Mouse (Mus musculus): Measurements from ENCODE around the gene Rasl11b. TPM values are rescaled to one million over a fixed set of nuclear protein-coding genes. Genes with fewer than 3 reads are reported as not detected.

The Rasl11b gene
- polyA plus RNA-seq, 1 experiment from 2014 or later: 28.8 TPM

DNA sequence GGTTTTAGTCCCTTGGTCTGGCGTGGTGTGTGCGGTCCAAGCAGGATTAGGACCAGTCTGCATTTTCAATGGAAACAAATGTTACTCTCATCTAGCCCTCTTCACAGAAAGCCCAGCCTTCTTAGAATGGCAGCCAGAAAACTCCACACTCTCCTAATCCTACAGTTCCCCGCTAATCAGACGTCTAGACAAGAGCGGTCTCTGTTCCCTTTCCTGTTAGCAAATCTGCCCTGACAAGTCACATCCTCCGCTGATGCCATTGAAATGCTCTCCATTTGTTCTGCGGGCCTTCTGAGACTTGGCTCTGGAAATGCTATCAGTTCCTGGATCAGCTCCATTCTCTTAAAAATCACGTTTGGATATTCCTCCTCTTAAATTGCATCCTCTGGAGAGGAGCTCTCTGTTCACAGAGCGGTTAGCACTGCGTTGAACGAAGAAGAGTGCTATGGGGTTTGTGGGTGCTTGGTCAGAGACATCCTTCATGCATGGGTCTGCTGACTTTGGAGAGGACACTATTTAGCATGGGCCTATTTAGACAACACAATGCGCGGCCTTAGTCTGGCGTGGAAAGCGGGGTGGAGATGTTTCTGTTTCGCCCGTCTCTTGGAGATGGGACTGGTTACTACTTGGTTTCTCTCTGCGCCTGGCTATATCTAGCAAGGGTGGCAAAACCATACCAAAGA, 21.8 kb upstream of the Rasl11b start:
- H3K27ac ChIP-seq (ENCODE audit: low read depth, low read length): 0 out of 2 replicates have a peak overlapping the region, but pooled peaks have one; percentile 60
- DNase-seq (ENCODE audit: low spot score) (no peak), ATAC-seq (replicated peaks; ENCODE audit: low FRiP score) (0 out of 2 replicates have a peak, but pooled peaks have one; percentile 42)

GRCm38 (mm10) chr5:74175526-74176270, 19.4 kb upstream of the Rasl11b start:
- WGBS: 61% methylated on average over 14 of the region's 14 CpGs
- ATAC-seq (replicated peaks; ENCODE audit: low FRiP score) (no peak), DNase-seq (ENCODE audit: low spot score) (no peak)
- Histone ChIP-seq H3K27ac (ENCODE audit: low read depth, low read length) (no peak overlapping the region), H3K36me3 (ENCODE audit: control insufficient read depth, insufficient read depth, low read length) (no peaks in the 10 kb centered on the region), H3K4me2 (ENCODE audit: low read depth, low read length, severe bottlenecking) (no peak overlapping the region), H3K9ac (ENCODE audit: low read length) (no peak overlapping the region), H3K4me1 (replicated peaks; ENCODE audit: control insufficient read depth, insufficient read depth, low read length) (peaks cover 7% of the 10 kb centered on the region; the same call in 1 of the 2 replicates), H3K27me3 (ENCODE audit: control insufficient read depth, insufficient read depth, low read length) (no peaks in the 10 kb centered on the region), H3K9me3 (ENCODE audit: control insufficient read depth, low read length) (no peaks in the 10 kb centered on the region), H3K4me3 (ENCODE audit: low read depth, low read length) (no peak overlapping the region)

More for the DNA sequence above, 21.8 kb upstream of the Rasl11b start:
- WGBS: 68% methylated on average over 18 of the region's 18 CpGs
- Histone ChIP-seq H3K36me3 (ENCODE audit: control insufficient read depth, insufficient read depth, low read length) (no peaks in the 10 kb centered on the region), H3K27me3 (ENCODE audit: control insufficient read depth, insufficient read depth, low read length) (no peaks in the 10 kb centered on the region), H3K9ac (ENCODE audit: low read length) (no peak overlapping the region), H3K4me3 (ENCODE audit: low read depth, low read length) (no peak overlapping the region), H3K4me1 (replicated peaks; ENCODE audit: control insufficient read depth, insufficient read depth, low read length) (0 out of 2 replicates have a peak, but pooled peaks cover 4% of the 10 kb centered on the region), H3K9me3 (ENCODE audit: control insufficient read depth, low read length) (no peaks in the 10 kb centered on the region), H3K4me2 (ENCODE audit: low read depth, low read length, severe bottlenecking) (no peak overlapping the region)

DNA sequence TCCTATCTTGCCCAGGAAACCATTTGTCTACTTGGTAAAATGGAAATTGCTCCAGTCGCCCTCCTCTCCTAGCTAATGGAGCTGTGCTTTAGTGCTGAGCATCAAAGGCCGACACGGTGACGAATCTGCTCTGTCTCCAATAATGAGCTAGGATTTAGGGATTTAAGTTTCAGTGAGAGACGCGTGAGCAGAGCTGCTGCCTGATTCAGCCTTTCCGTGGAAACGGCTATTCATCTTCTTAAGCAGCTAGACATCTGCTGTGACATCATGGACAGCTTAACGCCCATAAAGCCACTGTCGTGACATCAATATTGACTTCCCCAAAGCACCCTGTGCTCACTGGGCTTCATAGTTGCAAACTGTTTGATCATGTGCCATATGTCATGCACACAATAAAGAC, 14.9 kb upstream of the Rasl11b start:
- peaks cover 3% of the 10 kb centered on the region; the same call in 1 of the 2 replicates for H3K4me1 ChIP-seq (replicated peaks; ENCODE audit: control insufficient read depth, insufficient read depth, low read length)
- no peaks in the 10 kb centered on the region for H3K27me3 ChIP-seq (ENCODE audit: control insufficient read depth, insufficient read depth, low read length)
- no peak overlapping the region for H3K4me3 ChIP-seq (ENCODE audit: low read depth, low read length)
- H3K9ac ChIP-seq (ENCODE audit: low read length): no peak overlapping the region
- DNase-seq (ENCODE audit: low spot score) (no peak), ATAC-seq (replicated peaks; ENCODE audit: low FRiP score) (no peak)
- no peaks in the 10 kb centered on the region for H3K9me3 ChIP-seq (ENCODE audit: control insufficient read depth, low read length)
- H3K36me3 ChIP-seq (ENCODE audit: control insufficient read depth, insufficient read depth, low read length): no peaks in the 10 kb centered on the region
- no peak overlapping the region for H3K27ac ChIP-seq (ENCODE audit: low read depth, low read length)
- H3K4me2 ChIP-seq (ENCODE audit: low read depth, low read length, severe bottlenecking): no peak overlapping the region
- WGBS: 26% methylated on average over 10 of the region's 10 CpGs

DNA sequence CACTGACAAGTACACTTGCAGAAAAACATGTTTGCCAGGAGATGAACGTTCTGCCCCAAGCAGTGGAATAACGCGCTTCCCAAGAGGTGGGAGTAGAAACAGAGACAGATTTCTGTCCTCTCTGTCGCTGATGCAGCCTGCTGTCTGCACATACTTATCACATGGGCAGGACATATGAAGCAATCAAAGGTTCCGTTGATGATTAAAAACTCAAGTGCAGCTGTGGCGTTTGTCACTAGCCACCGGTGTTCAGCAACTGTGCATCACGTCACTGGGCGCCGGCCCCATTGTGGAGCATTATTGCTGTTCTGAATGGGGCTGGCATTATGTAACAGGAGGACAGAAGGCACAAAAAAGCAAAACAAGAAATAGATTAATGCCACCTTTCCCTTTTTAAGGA, 12.0 kb upstream of the Rasl11b start:
- Histone ChIP-seq H3K27me3 (ENCODE audit: control insufficient read depth, insufficient read depth, low read length) (no peaks in the 10 kb centered on the region), H3K9me3 (ENCODE audit: control insufficient read depth, low read length) (no peaks in the 10 kb centered on the region), H3K4me1 (replicated peaks; ENCODE audit: control insufficient read depth, insufficient read depth, low read length) (peaks cover 3% of the 10 kb centered on the region; the same call in 1 of the 2 replicates), H3K4me3 (ENCODE audit: low read depth, low read length) (no peak overlapping the region), H3K27ac (ENCODE audit: low read depth, low read length) (no peak overlapping the region), H3K9ac (ENCODE audit: low read length) (no peak overlapping the region), H3K36me3 (ENCODE audit: control insufficient read depth, insufficient read depth, low read length) (no peaks in the 10 kb centered on the region), H3K4me2 (ENCODE audit: low read depth, low read length, severe bottlenecking) (no peak overlapping the region)
- WGBS: 75% methylated on average over 10 of the region's 10 CpGs
- ATAC-seq (replicated peaks; ENCODE audit: low FRiP score): no peak
- no peak for DNase-seq (ENCODE audit: low spot score)

DNA sequence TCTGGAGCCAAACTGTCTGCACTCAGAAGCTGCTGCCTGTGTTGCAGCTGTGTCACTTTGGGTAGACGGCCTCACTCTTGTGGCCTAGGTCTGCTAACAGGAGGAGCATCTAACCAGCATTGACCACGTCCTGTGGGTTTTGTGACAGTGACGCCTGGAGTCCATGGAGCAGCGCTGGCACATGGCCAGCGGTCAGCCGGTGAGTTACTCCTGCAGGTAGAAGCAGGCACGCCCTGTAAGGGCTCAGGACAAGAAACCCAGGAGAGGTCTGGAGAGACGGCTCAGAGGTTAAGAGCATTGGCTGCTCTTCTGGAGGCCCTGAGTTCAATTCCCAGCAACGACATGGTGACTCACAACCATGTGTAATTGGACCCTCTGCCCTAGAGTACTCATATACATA, 10.5 kb upstream of the Rasl11b start:
- no peak overlapping the region for H3K4me2 ChIP-seq (ENCODE audit: low read depth, low read length, severe bottlenecking)
- 88% methylated on average over 9 of the region's 9 CpGs for WGBS
- no peak overlapping the region for H3K27ac ChIP-seq (ENCODE audit: low read depth, low read length)
- H3K9ac ChIP-seq (ENCODE audit: low read length): no peak overlapping the region
- H3K27me3 ChIP-seq (ENCODE audit: control insufficient read depth, insufficient read depth, low read length): no peaks in the 10 kb centered on the region
- ATAC-seq (replicated peaks; ENCODE audit: low FRiP score) (no peak), DNase-seq (ENCODE audit: low spot score) (no peak)
- H3K36me3 ChIP-seq (ENCODE audit: control insufficient read depth, insufficient read depth, low read length): no peaks in the 10 kb centered on the region
- no peaks in the 10 kb centered on the region; the same call in 1 of the 2 replicates for H3K4me1 ChIP-seq (replicated peaks; ENCODE audit: control insufficient read depth, insufficient read depth, low read length)
- H3K9me3 ChIP-seq (ENCODE audit: control insufficient read depth, low read length): no peaks in the 10 kb centered on the region
- H3K4me3 ChIP-seq (ENCODE audit: low read depth, low read length): no peak overlapping the region

DNA sequence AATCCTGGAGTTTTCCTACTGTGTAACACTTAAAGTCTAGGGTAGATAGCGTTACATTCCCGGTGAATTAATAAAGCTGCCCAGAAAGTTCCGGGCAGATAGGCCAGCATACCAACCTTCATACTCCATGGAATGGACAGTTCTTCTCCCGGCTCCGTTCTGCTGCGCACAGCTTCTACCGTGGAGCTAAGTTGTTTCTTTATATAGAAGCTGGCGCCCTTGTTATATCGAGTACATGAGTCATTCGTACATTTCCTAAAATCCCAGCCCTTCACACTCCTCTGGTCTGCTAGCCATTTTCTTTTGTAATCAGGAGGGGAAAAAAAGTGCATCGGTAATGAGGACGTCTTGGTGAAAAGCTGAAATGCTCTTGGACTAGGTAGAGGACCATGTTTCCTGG, 7.0 kb upstream of the Rasl11b start:
- Histone ChIP-seq H3K27me3 (ENCODE audit: control insufficient read depth, insufficient read depth, low read length) (no peaks in the 10 kb centered on the region), H3K9me3 (ENCODE audit: control insufficient read depth, low read length) (no peaks in the 10 kb centered on the region), H3K27ac (ENCODE audit: low read depth, low read length) (no peak overlapping the region), H3K4me3 (ENCODE audit: low read depth, low read length) (no peak overlapping the region), H3K4me2 (ENCODE audit: low read depth, low read length, severe bottlenecking) (no peak overlapping the region), H3K4me1 (replicated peaks; ENCODE audit: control insufficient read depth, insufficient read depth, low read length) (no peaks in the 10 kb centered on the region; the same call in 1 of the 2 replicates), H3K9ac (ENCODE audit: low read length) (no peak overlapping the region), H3K36me3 (ENCODE audit: control insufficient read depth, insufficient read depth, low read length) (no peaks in the 10 kb centered on the region)
- no peak for ATAC-seq (replicated peaks; ENCODE audit: low FRiP score)
- WGBS: 89% methylated on average over 12 of the region's 12 CpGs
- no peak for DNase-seq (ENCODE audit: low spot score)

GRCm38 (mm10) chr5:74188886-74189285, 6.2 kb upstream of the Rasl11b start:
- WGBS: 73% methylated on average over 8 of the region's 8 CpGs
- H3K4me1 ChIP-seq (replicated peaks; ENCODE audit: control insufficient read depth, insufficient read depth, low read length): no peaks in the 10 kb centered on the region; the same call in 1 of the 2 replicates
- no peak overlapping the region for H3K4me3 ChIP-seq (ENCODE audit: low read depth, low read length)
- no peaks in the 10 kb centered on the region for H3K36me3 ChIP-seq (ENCODE audit: control insufficient read depth, insufficient read depth, low read length)
- H3K9ac ChIP-seq (ENCODE audit: low read length): no peak overlapping the region
- no peak for ATAC-seq (replicated peaks; ENCODE audit: low FRiP score)
- no peak overlapping the region for H3K27ac ChIP-seq (ENCODE audit: low read depth, low read length)
- H3K9me3 ChIP-seq (ENCODE audit: control insufficient read depth, low read length): no peaks in the 10 kb centered on the region
- DNase-seq (ENCODE audit: low spot score): no peak
- H3K4me2 ChIP-seq (ENCODE audit: low read depth, low read length, severe bottlenecking): no peak overlapping the region
- no peaks in the 10 kb centered on the region for H3K27me3 ChIP-seq (ENCODE audit: control insufficient read depth, insufficient read depth, low read length)

GRCm38 (mm10) chr5:74189484-74190160, 5.5 kb upstream of the Rasl11b start:
- no peak for DNase-seq (ENCODE audit: low spot score)
- ATAC-seq (replicated peaks; ENCODE audit: low FRiP score): no peak
- no peak overlapping the region for H3K27ac ChIP-seq (ENCODE audit: low read depth, low read length)
- H3K4me3 ChIP-seq (ENCODE audit: low read depth, low read length): no peak overlapping the region
- WGBS: 43% methylated on average over 9 of the region's 9 CpGs
- no peaks in the 10 kb centered on the region for H3K36me3 ChIP-seq (ENCODE audit: control insufficient read depth, insufficient read depth, low read length)
- H3K9ac ChIP-seq (ENCODE audit: low read length): no peak overlapping the region
- no peak overlapping the region for H3K4me2 ChIP-seq (ENCODE audit: low read depth, low read length, severe bottlenecking)
- no peaks in the 10 kb centered on the region for H3K9me3 ChIP-seq (ENCODE audit: control insufficient read depth, low read length)
- H3K4me1 ChIP-seq (replicated peaks; ENCODE audit: control insufficient read depth, insufficient read depth, low read length): peaks cover under 1% of the 10 kb centered on the region; the same call in 1 of the 2 replicates
- H3K27me3 ChIP-seq (ENCODE audit: control insufficient read depth, insufficient read depth, low read length): no peaks in the 10 kb centered on the region
